Mouse (Mus musculus): ENCODE results near the gene Tbc1d10b.

Gene Tbc1d10b

GRCm38 (mm10) chr7:127224616-127225015 lies 16.3 kb upstream of the Tbc1d10b start:
- no peak for DNase-seq

DNA sequence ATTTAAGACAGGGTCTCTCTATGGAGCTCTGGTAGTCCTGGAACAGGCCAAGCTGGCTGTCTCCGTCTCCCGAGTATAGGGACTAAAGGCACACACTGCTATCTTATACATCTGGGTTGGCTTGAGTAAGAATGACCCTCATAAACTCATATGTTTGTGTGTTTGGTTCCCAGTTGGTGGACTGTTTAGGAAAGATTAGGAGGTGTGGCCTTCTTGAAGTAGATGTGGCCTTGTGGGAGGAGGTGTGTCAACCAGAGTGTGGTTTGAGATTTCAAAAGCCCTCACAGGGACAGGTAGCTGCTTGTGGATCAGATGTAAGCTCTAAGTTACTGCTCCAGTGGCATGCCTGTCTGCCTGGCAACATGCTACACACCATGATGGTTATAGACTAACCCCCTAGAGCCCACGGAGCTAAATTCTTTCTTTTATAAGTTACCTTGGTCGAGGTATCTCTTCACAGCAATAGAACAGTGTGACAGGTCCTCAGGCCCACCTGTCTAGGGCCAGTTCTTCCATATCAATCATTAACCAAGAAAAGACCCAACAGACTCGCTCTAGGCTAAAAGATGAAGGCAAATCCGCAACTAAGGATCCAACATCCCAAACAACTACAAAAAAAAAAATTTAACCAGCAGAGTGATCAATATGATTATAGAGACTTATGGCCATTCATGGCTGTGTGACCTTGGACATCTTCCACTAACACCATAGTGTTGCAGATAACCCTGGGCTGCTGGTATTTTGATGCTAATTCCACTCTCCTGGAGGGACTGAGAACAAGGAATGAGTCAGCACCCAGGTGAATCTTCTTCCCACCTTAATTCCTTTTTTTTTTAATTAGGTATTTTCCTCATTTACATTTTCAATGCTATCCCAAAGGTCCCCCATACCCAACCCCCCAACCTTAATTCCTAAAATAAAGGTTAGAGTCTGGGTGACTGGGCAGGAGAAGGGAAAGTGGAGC lies 15.5 kb upstream of the Tbc1d10b start:
- DNase-seq = no peak

GRCm38 (mm10) chr7:127223106-127223505 lies 14.8 kb upstream of the Tbc1d10b start:
- no peak for DNase-seq

DNA sequence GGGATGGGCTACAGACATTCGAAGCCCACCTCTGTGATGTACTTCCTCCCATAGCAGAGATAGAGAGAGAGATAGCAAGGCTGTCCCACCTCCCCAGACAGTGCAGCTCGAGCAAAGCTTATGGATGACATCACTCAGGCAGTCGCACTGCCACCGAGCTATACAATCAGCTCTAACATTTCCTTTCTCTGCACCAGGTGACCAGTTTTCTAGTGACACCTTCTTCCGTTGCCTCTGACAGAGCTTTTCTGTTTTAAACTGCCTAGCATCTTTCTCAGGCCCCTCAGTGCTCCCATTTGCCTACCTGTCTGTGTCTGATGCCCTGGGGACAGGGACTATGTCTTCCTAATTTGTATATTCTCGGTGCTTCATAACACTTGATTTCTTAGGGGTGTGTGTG lies 12.2 kb upstream of the Tbc1d10b start:
- DNase-seq = no peak

GRCm38 (mm10) chr7:127218670-127219069 lies 10.4 kb upstream of the Tbc1d10b start:
- DNase-seq = no peak

DNA sequence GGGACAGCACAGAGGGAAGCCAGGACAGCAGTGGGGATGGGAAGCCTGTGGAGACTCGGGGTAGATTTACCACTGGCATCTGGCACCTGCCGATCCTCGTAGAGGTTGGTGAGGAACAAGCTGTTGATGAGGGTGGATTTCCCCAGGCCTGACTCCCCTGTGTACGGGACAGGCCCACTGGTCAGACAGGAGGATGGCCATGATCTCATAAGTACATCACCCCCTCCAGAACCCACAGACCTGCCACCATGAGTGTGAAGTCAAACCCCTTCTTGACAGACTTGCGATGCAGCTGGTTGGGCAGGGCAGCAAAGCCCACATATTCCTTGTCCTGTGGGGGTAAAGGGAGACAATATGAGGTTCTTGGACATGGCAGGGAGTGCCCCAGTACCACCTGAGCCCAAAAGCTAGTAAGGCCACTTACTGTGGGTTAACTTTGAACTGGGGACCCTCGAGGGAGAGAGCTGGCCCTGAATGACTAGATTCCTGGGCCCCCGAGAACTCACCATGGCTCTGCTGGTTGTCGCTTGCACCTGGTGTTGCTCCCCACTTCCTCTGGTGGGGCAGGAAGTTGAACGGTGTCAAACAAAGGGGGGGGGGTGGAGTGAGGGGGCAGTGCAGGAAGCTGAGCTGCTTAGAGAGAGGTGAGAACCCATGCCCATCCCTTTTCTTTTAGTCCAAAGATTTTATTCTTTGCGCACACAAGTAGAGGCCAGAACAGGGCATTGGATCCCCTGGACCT lies 9.8 kb upstream of the Tbc1d10b start:
- no peak for DNase-seq

GRCm38 (mm10) chr7:127217475-127217874 lies 9.2 kb upstream of the Tbc1d10b start:
- DNase-seq = no peak

DNA sequence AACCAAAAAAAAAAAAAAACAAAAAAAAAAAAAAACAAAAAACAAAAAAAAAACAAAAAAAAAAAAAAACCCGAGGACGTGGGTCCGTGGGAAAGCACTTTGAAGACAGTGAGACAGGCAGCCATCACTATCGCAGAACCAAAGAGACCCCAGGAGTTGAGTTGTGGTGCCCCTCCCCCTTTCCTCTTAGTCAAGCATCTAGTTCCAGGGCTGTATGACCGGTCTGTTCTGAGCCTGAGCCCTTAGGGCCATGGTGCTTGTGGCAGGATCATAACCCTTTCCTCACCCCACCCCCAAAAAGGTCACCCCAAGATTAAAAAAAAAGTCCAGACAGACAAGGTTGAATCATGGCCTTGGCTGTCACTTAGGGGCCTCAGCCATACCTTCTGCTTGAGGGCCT lies 8.0 kb upstream of the Tbc1d10b start:
- no peak for DNase-seq

DNA sequence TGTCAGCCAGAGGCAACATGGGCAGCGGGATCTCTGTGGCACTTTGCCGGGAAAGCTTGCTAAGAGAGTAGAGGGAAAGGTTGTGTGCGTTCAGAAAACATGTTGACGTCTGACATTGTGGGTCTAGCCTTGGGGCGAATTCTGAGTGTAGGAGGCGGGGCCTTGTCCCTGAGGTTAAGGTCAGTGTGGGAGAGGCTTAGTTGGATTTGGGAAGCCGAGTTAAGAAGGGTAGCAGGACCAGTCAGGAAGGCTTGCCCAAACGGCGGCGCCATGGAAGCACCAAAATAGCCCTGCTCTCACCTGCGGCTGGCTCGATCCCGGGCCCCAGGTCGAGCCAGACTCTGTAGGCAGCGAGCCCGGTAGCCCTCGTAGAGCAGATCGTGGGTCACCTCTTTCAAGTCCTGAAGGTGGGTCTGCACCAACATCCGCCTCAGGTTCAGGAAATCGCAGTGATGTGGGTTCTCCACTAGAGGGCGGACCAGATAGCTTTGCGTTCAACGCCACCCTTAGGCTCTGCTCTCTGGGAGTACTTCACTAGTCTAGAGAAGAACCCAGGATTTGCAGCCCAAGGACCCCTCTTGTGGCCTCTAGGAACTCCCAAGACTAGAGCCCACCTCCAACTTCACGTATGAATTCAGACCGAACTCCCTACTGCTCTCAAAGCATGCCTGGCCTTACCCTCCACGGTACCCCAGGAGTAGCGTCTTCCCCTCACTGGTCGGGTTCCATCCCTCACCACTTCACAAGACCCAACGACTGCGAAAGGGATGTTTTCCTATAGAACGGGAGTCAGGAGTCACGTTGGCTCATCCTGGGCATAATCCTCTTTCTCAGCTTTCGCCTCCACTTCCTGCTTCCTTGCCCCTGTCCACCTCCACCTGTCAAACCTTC lies 7.0 kb upstream of the Tbc1d10b start:
- peak; percentile 73 for DNase-seq

GRCm38 (mm10) chr7:127214521-127214920 lies 6.3 kb upstream of the Tbc1d10b start:
- DNase-seq = no peak

DNA sequence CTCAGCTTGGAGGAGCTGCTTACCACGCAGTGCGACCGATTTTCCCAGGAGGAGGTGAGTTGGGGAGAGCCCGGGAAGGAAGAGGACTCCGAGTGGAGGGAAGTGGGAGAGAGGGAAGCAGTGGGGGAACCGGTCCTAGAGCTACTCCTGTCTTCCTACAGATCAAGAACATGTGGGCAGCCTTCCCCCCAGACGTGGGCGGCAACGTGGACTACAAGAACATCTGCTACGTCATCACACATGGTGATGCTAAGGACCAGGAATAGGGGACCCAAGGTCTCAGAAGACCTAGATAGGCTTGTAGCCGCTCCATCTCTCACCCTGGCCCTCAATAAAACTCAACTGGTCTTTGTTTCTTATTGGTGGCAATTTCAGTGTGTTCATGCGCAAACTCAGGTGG lies 5.7 kb upstream of the Tbc1d10b start:
- no peak for DNase-seq

- DNase-seq = peak; percentile 64
These were observed 5.2 kb upstream of the Tbc1d10b start for GRCm38 (mm10) chr7:127213485-127213884.

GRCm38 (mm10) chr7:127212432-127213250 lies 4.4 kb upstream of the Tbc1d10b start:
- DNase-seq = no peak

GRCm38 (mm10) chr7:127211014-127211745 lies 2.9 kb upstream of the Tbc1d10b start:
- peak; percentile 46 for DNase-seq

DNA sequence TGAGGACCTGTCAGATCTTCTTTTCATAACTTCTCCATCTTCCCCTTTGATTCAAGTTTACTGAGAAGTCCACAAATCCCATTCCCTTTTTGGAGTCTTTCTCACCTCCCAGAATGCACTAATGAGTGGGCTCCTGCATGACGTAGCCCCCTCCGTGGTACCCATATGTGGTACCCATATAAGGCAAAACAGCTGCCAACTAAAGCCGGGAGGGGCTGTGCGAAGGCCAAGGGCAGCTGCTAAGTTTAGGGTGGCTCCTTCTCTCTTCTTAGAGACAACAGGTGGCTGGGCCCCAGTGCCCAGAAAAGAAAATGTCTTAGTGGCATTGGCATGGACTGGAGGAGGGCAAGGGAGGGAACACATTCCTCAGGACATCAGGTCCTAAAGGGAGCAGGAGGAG lies 2.0 kb upstream of the Tbc1d10b start:
- DNase-seq = no peak

DNA sequence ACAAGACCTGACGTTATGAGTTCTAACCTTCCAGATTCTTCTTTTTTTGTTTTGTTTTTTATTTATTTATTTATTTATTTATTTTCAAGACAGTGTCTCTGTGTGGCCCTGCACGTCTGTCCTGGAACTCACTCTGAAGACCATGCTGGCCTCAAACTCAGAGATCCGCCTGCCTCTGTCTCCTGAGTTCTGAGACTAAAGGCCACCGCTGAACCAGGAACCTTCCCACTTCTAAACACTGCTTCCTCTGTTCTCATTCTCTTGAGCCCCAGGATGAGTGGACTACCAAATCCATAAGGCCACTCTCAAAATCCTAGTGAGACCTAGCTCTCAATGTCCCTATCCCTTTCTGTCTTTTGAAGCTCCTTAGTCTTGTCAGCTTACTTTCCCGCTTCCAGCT lies 1.6 kb upstream of the Tbc1d10b start:
- DNase-seq = no peak

- DNase-seq = peak; percentile 99
These were observed 528 bp upstream of the Tbc1d10b start, which contains the start of gene Mylpf for GRCm38 (mm10) chr7:127208553-127209438. TSS of gene Mylpf (plus strand) at chr7:127208890.

DNA sequence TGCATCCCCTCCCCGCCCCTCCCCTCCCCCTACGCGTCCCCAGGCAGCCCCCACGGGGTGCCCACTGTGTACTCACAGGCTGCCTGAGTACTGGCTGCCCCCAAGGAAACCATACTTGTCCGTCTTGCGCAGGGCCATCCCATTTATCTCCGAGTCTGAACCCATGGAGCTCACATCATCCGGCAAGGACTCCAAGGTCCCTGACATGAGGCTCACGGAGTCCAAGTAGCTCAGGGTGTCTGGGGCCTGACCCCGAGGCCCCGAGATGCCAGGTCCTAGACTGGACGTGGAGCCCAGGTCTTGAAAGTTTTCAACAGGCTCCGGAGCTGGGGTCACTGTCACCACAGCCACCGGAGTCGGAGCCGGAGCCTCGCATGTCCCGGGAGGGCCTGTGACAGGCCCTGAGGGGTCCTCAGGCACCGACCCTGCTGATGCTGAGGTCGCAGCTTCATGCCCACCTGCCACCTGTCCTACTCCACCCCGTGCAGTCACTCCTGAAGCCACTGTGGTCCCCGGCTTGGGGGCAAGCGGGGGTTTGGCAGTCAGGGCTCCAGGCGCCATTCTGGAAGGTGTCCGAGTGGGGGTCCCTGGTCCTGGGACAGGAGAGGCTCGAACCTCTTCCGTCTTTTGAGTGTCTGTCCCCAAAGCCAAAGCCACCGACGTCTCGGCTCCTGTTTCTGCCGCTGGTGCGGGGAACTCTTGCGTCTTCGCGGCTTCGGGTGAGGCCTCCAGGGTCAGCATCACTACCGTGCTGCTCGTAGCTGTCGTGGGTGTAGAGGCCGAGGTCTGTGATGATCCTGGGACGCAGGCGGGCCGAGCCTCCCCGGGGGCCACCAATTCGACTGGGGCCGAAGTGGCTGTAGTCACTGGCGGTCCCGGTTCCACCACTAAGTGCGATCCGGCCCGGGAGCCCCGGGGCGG lies 634 bp downstream of the Tbc1d10b start:
- peak; percentile 47 for DNase-seq

- no peak for DNase-seq
These were observed 1.7 kb downstream of the Tbc1d10b start for GRCm38 (mm10) chr7:127206606-127207005.
